Mouse (Mus musculus) embryonic facial prominence, embryonic 14.5 days (tissue): ENCODE results near the gene Ell. TPM values are rescaled to one million over a fixed set of nuclear protein-coding genes. Genes with fewer than 3 reads are reported as not detected.

ENCODE experiments used
- ATAC-seq: fragments of 200-750 bp; cut with Nextera tagmentation; 2 replicates; pipeline ENCODE4 v1.8.0; 2017; ENCODE audit warnings: low read depth, moderate number of reproducible peaks, moderate TSS enrichment
- DNase-seq: peaks from one replicate; pipeline ENCODE4 v3.0.0-alpha.2; 2015; ENCODE audit warnings: low spot score
- H3K27ac ChIP-seq: fragments of 300-500 bp; sonication (generic); replicated peaks from 2 replicates; pipeline ENCODE4 v1.5.1; 2014; ENCODE audit warnings: low read depth, mild to moderate bottlenecking, low read length, moderate library complexity
- H3K27me3 ChIP-seq: fragments of 300-500 bp; sonication (generic); replicated peaks from 2 replicates; pipeline ENCODE4 v1.6.1; 2014; ENCODE audit warnings: low read length; ENCODE audit not compliant: control insufficient read depth, insufficient read depth
- H3K36me3 ChIP-seq: fragments of 300-500 bp; sonication (generic); 2 replicates; pipeline ENCODE4 v1.6.1; 2014; ENCODE audit warnings: low read length, mixed read lengths; ENCODE audit not compliant: control insufficient read depth, insufficient read depth
- H3K4me1 ChIP-seq: fragments of 300-500 bp; sonication (generic); 2 replicates; pipeline ENCODE4 v1.6.1; 2014; ENCODE audit warnings: antibody characterized with exemption, low read length; ENCODE audit not compliant: control insufficient read depth, insufficient read depth
- H3K4me2 ChIP-seq: fragments of 300-500 bp; sonication (generic); 2 replicates; pipeline ENCODE4 v1.6.1; 2014; ENCODE audit warnings: low read depth, mild to moderate bottlenecking, low read length, moderate library complexity, mixed read lengths
- H3K4me3 ChIP-seq: fragments of 300-500 bp; sonication (generic); 2 replicates; pipeline ENCODE4 v1.5.1; 2014; ENCODE audit warnings: low read depth, mild to moderate bottlenecking, low read length
- H3K9ac ChIP-seq: fragments of 300-500 bp; sonication (generic); 2 replicates; pipeline ENCODE4 v1.6.1; 2014; ENCODE audit warnings: low read depth, mild to moderate bottlenecking, low read length, moderate library complexity, mixed read lengths
- H3K9me3 ChIP-seq: fragments of 300-500 bp; sonication (generic); 2 replicates; pipeline ENCODE4 v1.6.1; 2016; ENCODE audit warnings: low read length; ENCODE audit not compliant: control insufficient read depth
- WGBS: fragments of 180-500 bp; shearing (Covaris S2); extraction: QIAGEN DNeasy Blood & Tissue Kit; methylation state at CpG from one replicate; pipeline ENCODE4 v1.1.7; 2014; 5-methylcytosine and 5-hydroxymethylcytosine counted together
- polyA plus RNA-seq: library from polyadenylated mRNA; unstranded; fragments of >200 nt; fragmentation: Nextera tagmentation; extraction: Ambion mirVana; gene quantifications from 2 replicates; pipeline ENCODE4 v1.2.1, GENCODE M21; 2014

The Ell gene
- polyA plus RNA-seq, 1 experiment from 2014 or later, result 17.3 TPM

DNA sequence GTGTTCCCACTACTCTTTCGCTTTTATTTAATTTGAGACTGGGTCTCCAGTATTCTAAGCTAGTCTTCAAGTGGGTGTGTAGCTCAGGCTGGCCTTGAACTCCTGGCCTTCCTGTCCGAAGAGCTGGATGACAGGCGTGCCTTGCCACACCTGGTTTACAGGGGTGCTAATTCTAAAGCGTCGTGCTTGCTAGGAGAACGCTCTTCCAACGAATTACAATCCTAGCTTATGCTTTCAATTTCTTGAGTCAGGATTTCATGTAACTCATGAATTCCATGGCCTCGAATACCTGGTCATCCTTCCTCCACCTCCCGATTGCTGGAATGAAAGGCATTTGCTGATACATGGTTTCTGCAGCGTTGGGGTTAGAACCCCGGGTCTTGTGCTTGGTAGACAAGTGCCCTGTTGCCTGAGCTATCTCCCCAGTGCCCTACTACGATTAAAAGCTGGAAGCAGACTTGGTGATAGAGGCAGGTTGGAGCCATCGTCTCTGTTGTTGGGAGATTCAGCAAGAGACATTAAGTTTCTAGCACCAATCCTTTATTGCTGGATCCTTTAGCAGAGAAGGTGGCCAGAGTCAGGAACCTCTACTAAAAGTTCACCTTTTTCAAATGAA, 11.0 kb upstream of the Ell start:
- Histone ChIP-seq H3K4me1 (peaks cover 16% of the 10 kb centered on the region), H3K36me3 (peaks cover 38% of the 10 kb centered on the region), H3K4me2 (peak overlapping the region; percentile 88), H3K9ac (peak overlapping the region; percentile 91), H3K9me3 (no peaks in the 10 kb centered on the region), H3K4me3 (peak overlapping the region; percentile 67), H3K27ac (peak overlapping the region; percentile 77; the same call in 1 of the 2 replicates), H3K27me3 (no peaks in the 10 kb centered on the region)
- ATAC-seq (no peak), DNase-seq (no peak)
- 32% methylated on average over 13 of the region's 13 CpGs for WGBS

DNA sequence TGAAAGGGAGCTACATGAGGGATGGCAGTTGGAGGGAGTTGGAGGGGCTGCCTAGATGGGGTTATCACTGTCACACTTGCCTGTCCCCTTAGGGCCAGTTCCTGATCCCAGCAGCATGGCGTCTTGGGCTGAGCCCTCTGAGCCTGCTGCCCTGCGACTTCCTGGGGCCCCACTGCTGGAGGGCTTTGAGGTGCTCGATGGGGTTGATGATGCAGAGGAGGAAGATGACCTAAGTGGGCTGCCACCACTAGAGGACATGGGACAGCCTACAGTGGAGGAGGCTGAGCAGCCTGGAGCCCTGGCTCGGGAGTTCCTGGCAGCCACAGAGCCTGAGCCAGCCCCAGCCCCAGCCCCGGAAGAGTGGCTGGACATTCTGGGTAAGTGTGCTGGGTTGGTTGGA, 10.0 kb upstream of the Ell start:
- H3K9me3 ChIP-seq, result no peaks in the 10 kb centered on the region
- no peak overlapping the region for H3K4me2 ChIP-seq
- no peak overlapping the region for H3K27ac ChIP-seq
- H3K36me3 ChIP-seq, result peaks cover 48% of the 10 kb centered on the region
- H3K27me3 ChIP-seq, result no peaks in the 10 kb centered on the region
- ATAC-seq (no peak), DNase-seq (no peak)
- H3K4me3 ChIP-seq, result no peak overlapping the region
- peaks cover 12% of the 10 kb centered on the region for H3K4me1 ChIP-seq
- WGBS, result 83% methylated on average over 3 of the region's 5 CpGs
- H3K9ac ChIP-seq, result no peak overlapping the region

GRCm38 (mm10) chr8:70529741-70530161, 9.5 kb upstream of the Ell start:
- DNase-seq (no peak), ATAC-seq (no peak)
- Histone ChIP-seq H3K9ac (no peak overlapping the region), H3K9me3 (no peaks in the 10 kb centered on the region), H3K36me3 (peaks cover 53% of the 10 kb centered on the region), H3K4me2 (no peak overlapping the region), H3K27me3 (no peaks in the 10 kb centered on the region), H3K4me1 (peaks cover 12% of the 10 kb centered on the region), H3K4me3 (no peak overlapping the region), H3K27ac (no peak overlapping the region)
- 95% methylated on average over 3 of the region's 3 CpGs for WGBS

GRCm38 (mm10) chr8:70530314-70530713, 8.9 kb upstream of the Ell start:
- 95% methylated on average over 2 of the region's 2 CpGs for WGBS
- no peaks in the 10 kb centered on the region for H3K27me3 ChIP-seq
- H3K4me1 ChIP-seq, result peaks cover 12% of the 10 kb centered on the region
- H3K4me2 ChIP-seq, result no peak overlapping the region
- no peak overlapping the region for H3K4me3 ChIP-seq
- H3K36me3 ChIP-seq, result peaks cover 58% of the 10 kb centered on the region
- DNase-seq (no peak), ATAC-seq (no peak)
- H3K9me3 ChIP-seq, result no peaks in the 10 kb centered on the region
- H3K27ac ChIP-seq, result no peak overlapping the region
- H3K9ac ChIP-seq, result no peak overlapping the region

GRCm38 (mm10) chr8:70534281-70534680, 5.0 kb upstream of the Ell start:
- no peak overlapping the region for H3K4me2 ChIP-seq
- H3K36me3 ChIP-seq, result peaks cover 75% of the 10 kb centered on the region
- H3K4me3 ChIP-seq, result no peak overlapping the region
- H3K4me1 ChIP-seq, result no peaks in the 10 kb centered on the region
- DNase-seq (no peak), ATAC-seq (no peak)
- no peaks in the 10 kb centered on the region for H3K9me3 ChIP-seq
- H3K27me3 ChIP-seq, result no peaks in the 10 kb centered on the region
- 94% methylated on average over 12 of the region's 12 CpGs for WGBS
- H3K9ac ChIP-seq, result no peak overlapping the region
- H3K27ac ChIP-seq, result no peak overlapping the region

DNA sequence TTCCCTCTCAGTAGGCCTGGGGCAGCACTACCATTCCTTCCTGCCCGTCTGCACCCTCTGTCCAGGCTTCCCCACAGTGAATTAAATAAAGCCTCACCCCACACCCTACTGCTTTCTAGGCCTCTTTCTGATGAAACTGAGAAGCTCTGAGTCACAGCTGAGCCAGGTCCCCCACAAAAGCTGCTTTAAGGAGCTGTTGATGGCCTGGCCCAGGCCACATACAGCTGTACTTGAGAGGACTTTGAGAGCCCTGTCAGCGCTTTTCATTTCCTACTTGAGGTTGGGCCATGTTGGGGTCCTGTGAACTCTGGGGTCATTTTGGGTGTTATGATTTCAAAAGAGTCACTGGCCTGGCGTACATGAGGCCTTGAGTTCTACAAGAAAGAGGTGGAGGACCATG, 4.0 kb upstream of the Ell start:
- Histone ChIP-seq H3K9ac (no peak overlapping the region), H3K9me3 (no peaks in the 10 kb centered on the region), H3K4me3 (no peak overlapping the region), H3K4me2 (no peak overlapping the region), H3K36me3 (peaks cover 66% of the 10 kb centered on the region), H3K27me3 (no peaks in the 10 kb centered on the region), H3K4me1 (peaks cover 1% of the 10 kb centered on the region), H3K27ac (no peak overlapping the region)
- no peak for DNase-seq
- no peak for ATAC-seq
- 87% methylated on average over 3 of the region's 3 CpGs for WGBS

GRCm38 (mm10) chr8:70535701-70536100, 3.6 kb upstream of the Ell start:
- Histone ChIP-seq H3K36me3 (peaks cover 61% of the 10 kb centered on the region), H3K4me3 (no peak overlapping the region), H3K27me3 (no peaks in the 10 kb centered on the region), H3K4me1 (peaks cover 6% of the 10 kb centered on the region), H3K9me3 (no peaks in the 10 kb centered on the region), H3K9ac (no peak overlapping the region), H3K4me2 (no peak overlapping the region), H3K27ac (no peak overlapping the region)
- WGBS, result 89% methylated on average over 2 of the region's 2 CpGs
- DNase-seq, result no peak
- no peak for ATAC-seq

DNA sequence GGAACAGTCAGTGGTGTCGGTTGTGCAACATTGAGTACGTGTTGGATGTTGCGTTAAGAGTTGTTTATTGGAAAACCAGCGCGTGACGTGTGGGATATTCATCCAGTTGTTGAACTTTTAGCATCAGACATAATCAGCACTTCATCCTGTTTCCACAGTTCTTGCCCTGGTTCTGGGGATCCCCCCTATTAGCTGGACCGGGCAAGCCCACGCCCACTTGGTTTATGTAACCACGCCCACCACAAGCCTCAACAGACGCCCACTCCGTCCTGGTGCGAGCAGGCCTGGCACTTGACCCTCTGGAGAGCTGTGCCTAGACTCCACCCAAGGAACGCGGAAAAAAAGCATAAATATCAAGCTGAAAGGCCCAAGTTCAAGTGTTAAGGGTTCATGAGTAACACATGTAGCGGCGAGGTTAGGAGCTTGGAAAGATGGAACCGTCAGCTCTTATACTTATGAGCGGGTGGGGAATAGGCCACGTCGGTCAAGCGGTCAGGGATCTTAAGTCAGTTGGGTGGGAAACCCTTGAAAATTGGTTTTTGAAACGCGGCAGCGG, 1.2 kb upstream of the Ell start:
- Histone ChIP-seq H3K4me2 (peak overlapping the region; percentile 87), H3K4me1 (peaks cover 14% of the 10 kb centered on the region), H3K27ac (peak overlapping the region; percentile 94), H3K9ac (peak overlapping the region; percentile 60), H3K36me3 (peaks cover 37% of the 10 kb centered on the region), H3K9me3 (no peaks in the 10 kb centered on the region), H3K27me3 (no peaks in the 10 kb centered on the region), H3K4me3 (peak overlapping the region; percentile 73)
- DNase-seq, result peak; percentile 73
- 12% methylated on average over 24 of the region's 24 CpGs for WGBS
- ATAC-seq, result no peak

DNA sequence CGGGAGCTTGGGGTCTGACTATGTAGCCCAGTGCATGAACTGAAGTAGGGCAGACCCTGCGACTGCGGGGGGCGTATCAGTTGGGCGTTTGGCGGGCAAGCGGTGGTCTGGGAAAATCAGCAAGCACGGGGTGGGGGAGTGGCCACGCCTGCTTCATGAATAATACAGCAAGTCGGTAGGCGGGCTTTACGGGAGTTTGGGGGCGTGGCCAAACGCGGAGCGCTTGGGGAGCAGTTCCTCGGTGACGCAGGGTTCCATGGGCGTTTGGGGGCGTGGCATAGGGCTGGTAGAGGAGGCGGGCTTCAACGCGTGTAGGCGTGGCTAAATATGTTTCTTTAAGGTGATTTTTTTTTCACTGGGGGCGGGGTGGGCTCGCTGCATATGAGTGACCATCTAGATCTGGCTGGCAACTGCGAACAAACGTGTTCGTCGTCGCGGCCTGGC, 602 bp upstream of the Ell start:
- ATAC-seq, result peak; percentile 77

More for the DNA sequence above, 602 bp upstream of the Ell start:
- peak; percentile 99 for DNase-seq
- Histone ChIP-seq H3K9ac (peak overlapping the region; percentile 84), H3K9me3 (no peaks in the 10 kb centered on the region), H3K27me3 (no peaks in the 10 kb centered on the region), H3K4me1 (peaks cover 14% of the 10 kb centered on the region), H3K36me3 (peaks cover 34% of the 10 kb centered on the region), H3K4me2 (peak overlapping the region; percentile 87), H3K4me3 (peak overlapping the region; percentile 73), H3K27ac (peak overlapping the region; percentile 94)
- WGBS, result under 1% methylated on average over 30 of the region's 32 CpGs
